ENCODE assay signal across 20 mouse cellular contexts in genomic region chr13:9312916-9313315, GRCm38 (mm10). TPM values are rescaled to one million over a fixed set of nuclear protein-coding genes. Genes with fewer than 3 reads are reported as not detected.
A peak's percentile ranks its signal among the peaks of the same experiment; 100 is the strongest.
DNase-seq lines count a peak whose midpoint lies in the region; ATAC-seq and TF ChIP-seq lines count a peak whose summit lies in the region.
"Had no signal": no experiment of that assay in that cellular context is flagged by ENCODE, and none has a peak within 500 bp of the region (broad histone marks: within the 10 kb centered on the region; RNA-seq: fewer than 3 reads in every experiment).

No protein-coding gene starts in this region.

- H3K4me2 ChIP-seq in heart, embryonic 12.5 days: no peak overlapping the region
- no peak overlapping the region for H3K4me2 ChIP-seq in heart, embryonic 13.5 days
- no peak overlapping the region for H3K4me2 ChIP-seq in kidney, embryonic 15.5 days
- H3K4me2 ChIP-seq in lung, embryonic 14.5 days: no peak overlapping the region
- H3K4me2 ChIP-seq: embryonic facial prominence, embryonic 12.5 days; forebrain, embryonic 15.5 days; hindbrain, embryonic 14.5 days; intestine, embryonic 15.5 days had no signal

- H3K9ac ChIP-seq in heart, embryonic 12.5 days: no peak overlapping the region
- H3K9ac ChIP-seq in heart, embryonic 13.5 days: no peak overlapping the region
- H3K9ac ChIP-seq in kidney, embryonic 15.5 days: no peak overlapping the region
- no peak overlapping the region for H3K9ac ChIP-seq in lung, embryonic 14.5 days
- H3K9ac ChIP-seq: embryonic facial prominence, embryonic 12.5 days; forebrain, embryonic 15.5 days; hindbrain, embryonic 14.5 days; intestine, embryonic 15.5 days had no signal

- no peaks in the 10 kb centered on the region for H3K27me3 ChIP-seq in heart, embryonic 12.5 days (replicated peaks)
- H3K27me3 ChIP-seq in heart, embryonic 13.5 days (replicated peaks): no peaks in the 10 kb centered on the region
- no peaks in the 10 kb centered on the region for H3K27me3 ChIP-seq in heart, embryonic 10.5 days (ENCODE audit: insufficient read depth, poor library complexity, severe bottlenecking)
- H3K27me3 ChIP-seq in kidney, adult 2 months (replicated peaks; ENCODE audit: control insufficient read depth, insufficient read depth, low read length): no peaks in the 10 kb centered on the region
- H3K27me3 ChIP-seq in kidney, embryonic 15.5 days: no peaks in the 10 kb centered on the region
- H3K27me3 ChIP-seq in lung, embryonic 14.5 days (ENCODE audit: insufficient read depth, low read length): no peaks in the 10 kb centered on the region
- H3K27me3 ChIP-seq: embryonic facial prominence, embryonic 12.5 days; forebrain, embryonic 15.5 days; intestine, embryonic 15.5 days had no signal

- ATAC-seq in heart, embryonic 12.5 days (ENCODE audit: insufficient number of reproducible peaks, low FRiP score): no peak
- ATAC-seq in heart, embryonic 13.5 days (ENCODE audit: extremely low read depth, insufficient number of reproducible peaks, low FRiP score, low TSS enrichment): no peak
- ATAC-seq in kidney, embryonic 15.5 days (replicated peaks; ENCODE audit: low FRiP score): no peak
- no peak for ATAC-seq in lung, embryonic 14.5 days (ENCODE audit: insufficient read depth)
- ATAC-seq: forebrain, embryonic 15.5 days; intestine, embryonic 15.5 days had no signal

- peaks cover 25% of the 10 kb centered on the region for H3K4me1 ChIP-seq in heart, embryonic 12.5 days (replicated peaks)
- peaks cover 54% of the 10 kb centered on the region for H3K4me1 ChIP-seq in heart, embryonic 13.5 days
- peaks cover 6% of the 10 kb centered on the region; the same call in 1 of the 2 replicates for H3K4me1 ChIP-seq in heart, embryonic 10.5 days
- H3K4me1 ChIP-seq in kidney, adult 2 months (ENCODE audit: control insufficient read depth, insufficient read depth, low read length): peaks cover 19% of the 10 kb centered on the region
- H3K4me1 ChIP-seq in kidney, embryonic 15.5 days: peaks cover 6% of the 10 kb centered on the region; the same call in 1 of the 2 replicates
- no peaks in the 10 kb centered on the region for H3K4me1 ChIP-seq in lung, embryonic 14.5 days (ENCODE audit: insufficient read depth)
- peaks cover 7% of the 10 kb centered on the region for H3K4me1 ChIP-seq in lung, adult 2 months (ENCODE audit: control insufficient read depth, insufficient read depth, low read length)

- no peaks in the 10 kb centered on the region for H3K36me3 ChIP-seq in heart, embryonic 12.5 days
- H3K36me3 ChIP-seq in heart, embryonic 13.5 days: no peaks in the 10 kb centered on the region
- H3K36me3 ChIP-seq in heart, embryonic 10.5 days: no peaks in the 10 kb centered on the region
- H3K36me3 ChIP-seq in kidney, adult 2 months (ENCODE audit: control insufficient read depth, insufficient read depth, low read length): no peaks in the 10 kb centered on the region
- no peaks in the 10 kb centered on the region for H3K36me3 ChIP-seq in kidney, embryonic 15.5 days
- no peaks in the 10 kb centered on the region for H3K36me3 ChIP-seq in lung, embryonic 14.5 days (ENCODE audit: insufficient read depth)
- H3K36me3 ChIP-seq: embryonic facial prominence, embryonic 12.5 days; forebrain, embryonic 15.5 days; hindbrain, embryonic 10.5 days; intestine, embryonic 15.5 days had no signal

- no peak for TF ChIP-seq POLR2A in kidney, adult 2 months (IDR thresholded peaks at IDR 0.05; ENCODE audit: low read depth, low read length)
- no peak for TF ChIP-seq POLR2A in lung, adult 2 months (IDR thresholded peaks at IDR 0.05; ENCODE audit: borderline replicate concordance, extremely low read depth, low read depth, low read length)

- no peak for TF ChIP-seq CTCF in kidney, adult 2 months (conservative IDR thresholded peaks at IDR 0.05; ENCODE audit: insufficient read depth, insufficient read length, low read depth, low read length)
- no peak for TF ChIP-seq CTCF in lung, embryonic 14.5 days (IDR thresholded peaks at IDR 0.05; ENCODE audit: low read depth)
- TF ChIP-seq CTCF in lung, adult 2 months (IDR thresholded peaks at IDR 0.05; ENCODE audit: insufficient read depth, low read length): no peak

- H3K4me3 ChIP-seq in heart, embryonic 12.5 days: no peak overlapping the region
- H3K4me3 ChIP-seq in heart, embryonic 13.5 days: no peak overlapping the region
- H3K4me3 ChIP-seq in heart, embryonic 10.5 days: no peak overlapping the region
- no peak overlapping the region for H3K4me3 ChIP-seq in kidney, adult 2 months (ENCODE audit: insufficient read depth, low read depth, low read length)
- no peak overlapping the region for H3K4me3 ChIP-seq in kidney, embryonic 15.5 days (replicated peaks)
- no peak overlapping the region for H3K4me3 ChIP-seq in lung, embryonic 14.5 days (ENCODE audit: low read depth, low read length)
- H3K4me3 ChIP-seq in lung, adult 2 months (replicated peaks; ENCODE audit: extremely low read depth, low read depth, low read length): no peak overlapping the region
- H3K4me3 ChIP-seq: embryonic facial prominence, embryonic 12.5 days; forebrain, embryonic 15.5 days; hindbrain, embryonic 10.5 days; intestine, embryonic 15.5 days had no signal

- no peaks in the 10 kb centered on the region for H3K9me3 ChIP-seq in heart, embryonic 12.5 days (replicated peaks)
- H3K9me3 ChIP-seq in heart, embryonic 13.5 days: no peaks in the 10 kb centered on the region
- H3K9me3 ChIP-seq in heart, embryonic 10.5 days: no peaks in the 10 kb centered on the region
- H3K9me3 ChIP-seq in kidney, embryonic 15.5 days (replicated peaks): no peaks in the 10 kb centered on the region
- no peaks in the 10 kb centered on the region for H3K9me3 ChIP-seq in lung, embryonic 14.5 days (ENCODE audit: low read depth, low read length)
- H3K9me3 ChIP-seq: embryonic facial prominence, embryonic 12.5 days; forebrain, embryonic 15.5 days; hindbrain, embryonic 10.5 days; intestine, embryonic 15.5 days had no signal

- H3K27ac ChIP-seq in heart, embryonic 12.5 days (ENCODE audit: poor library complexity, severe bottlenecking): no peak overlapping the region
- H3K27ac ChIP-seq in heart, embryonic 13.5 days (replicated peaks): 0 out of 2 replicates have a peak overlapping the region, but pooled peaks have one; percentile 77
- no peak overlapping the region for H3K27ac ChIP-seq in heart, embryonic 10.5 days
- H3K27ac ChIP-seq in kidney, adult 2 months (ENCODE audit: insufficient read depth, low read depth, low read length): no peak overlapping the region
- H3K27ac ChIP-seq in kidney, embryonic 15.5 days: no peak overlapping the region
- no peak overlapping the region for H3K27ac ChIP-seq in lung, embryonic 14.5 days (ENCODE audit: low read depth)
- H3K27ac ChIP-seq: embryonic facial prominence, embryonic 12.5 days; forebrain, embryonic 15.5 days; hindbrain, embryonic 10.5 days; hindbrain, embryonic 14.5 days; intestine, embryonic 15.5 days had no signal

- peak; percentile 40 to 55 for DNase-seq in heart, adult 18-20 months
- no peak for DNase-seq in heart, embryonic 10.5 days (ENCODE audit: low spot score)
- DNase-seq in kidney, adult 2 months: peak; percentile 43
- peak; percentile 32 for DNase-seq in lung, embryonic 14.5 days
- no peak for DNase-seq in lung, adult 2 months
- DNase-seq: adrenal gland, postnatal 10 days; cerebellum, adult 11 months; cerebellum, adult 9-10 months; cerebellum, postnatal 25 days; gastrocnemius, postnatal 10 days; kidney, adult 8-10 months had no signal

RNA-seq across cellular contexts. Expression of gene Dip2c, which starts 36.6 kb away (rescaled TPM):
- total RNA-seq in heart, adult 18-20 months (2021): 10 to 100 TPM; 41.0 to 43.2 TPM
- polyA plus RNA-seq in heart, embryonic 12.5 days (2016; fragmentation: Nextera tagmentation; extraction: Ambion mirVana): 7.9 and 8.4 TPM in 2 replicates
- polyA plus RNA-seq in heart, embryonic 13.5 days (2015; fragmentation: Nextera tagmentation; extraction: Ambion mirVana): 4.2 TPM in 2 replicates
- polyA plus RNA-seq in heart, embryonic 10.5 days (2016; fragmentation: Nextera tagmentation; extraction: Ambion mirVana): 3.9 and 4.9 TPM in 2 replicates
- 11.0 and 12.5 TPM in 2 replicates for polyA plus RNA-seq in kidney, adult 2 months (2012; rRNA removed)
- polyA plus RNA-seq in kidney, embryonic 15.5 days (2015; fragmentation: Nextera tagmentation; extraction: Ambion mirVana): 3.9 and 5.2 TPM in 2 replicates
- polyA plus RNA-seq in lung, embryonic 14.5 days (2014; fragmentation: Nextera tagmentation; extraction: Ambion mirVana): 7.2 and 8.6 TPM in 2 replicates
- polyA plus RNA-seq in lung, adult 2 months (2012; rRNA removed): 12.4 and 15.7 TPM in 2 replicates
- total RNA-seq: MEL had no signal

Comparison
In these comparisons a context has a peak if more than half of its experiments do, and no peak if none do; other contexts are left out.
1. DNase-seq: peak in heart, adult 18-20 months (2 of 2), kidney, adult 2 months (single experiment) and lung, embryonic 14.5 days (single experiment); none in heart, embryonic 10.5 days (single experiment) and lung, adult 2 months (single experiment).